Mouse (Mus musculus) cerebellum, adult 11 months (tissue): ENCODE measurements around the gene Sidt2.

Experiments used
- DNase-seq: peaks from one replicate; pipeline ENCODE4 v3.0.0; 2022

The Sidt2 gene

DNA sequence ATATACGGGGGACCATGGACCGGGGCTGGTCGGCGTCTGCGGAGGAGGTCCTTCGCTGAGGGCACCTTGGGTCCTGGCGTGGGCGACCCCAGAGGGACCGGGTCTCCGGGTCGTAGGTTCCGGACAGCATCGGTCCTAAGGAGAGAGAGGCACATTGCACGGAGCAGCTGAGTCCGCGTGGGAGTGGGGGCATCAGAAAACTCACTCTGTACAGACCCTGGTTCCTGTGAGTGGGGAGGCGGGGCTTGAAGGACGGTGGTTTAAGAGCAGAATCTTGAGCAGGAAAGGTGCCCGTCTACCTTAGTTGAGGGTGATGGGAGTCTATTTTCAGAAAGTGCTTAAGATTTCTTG, 48.0 kb downstream of the Sidt2 start:
- no peak for DNase-seq

DNA sequence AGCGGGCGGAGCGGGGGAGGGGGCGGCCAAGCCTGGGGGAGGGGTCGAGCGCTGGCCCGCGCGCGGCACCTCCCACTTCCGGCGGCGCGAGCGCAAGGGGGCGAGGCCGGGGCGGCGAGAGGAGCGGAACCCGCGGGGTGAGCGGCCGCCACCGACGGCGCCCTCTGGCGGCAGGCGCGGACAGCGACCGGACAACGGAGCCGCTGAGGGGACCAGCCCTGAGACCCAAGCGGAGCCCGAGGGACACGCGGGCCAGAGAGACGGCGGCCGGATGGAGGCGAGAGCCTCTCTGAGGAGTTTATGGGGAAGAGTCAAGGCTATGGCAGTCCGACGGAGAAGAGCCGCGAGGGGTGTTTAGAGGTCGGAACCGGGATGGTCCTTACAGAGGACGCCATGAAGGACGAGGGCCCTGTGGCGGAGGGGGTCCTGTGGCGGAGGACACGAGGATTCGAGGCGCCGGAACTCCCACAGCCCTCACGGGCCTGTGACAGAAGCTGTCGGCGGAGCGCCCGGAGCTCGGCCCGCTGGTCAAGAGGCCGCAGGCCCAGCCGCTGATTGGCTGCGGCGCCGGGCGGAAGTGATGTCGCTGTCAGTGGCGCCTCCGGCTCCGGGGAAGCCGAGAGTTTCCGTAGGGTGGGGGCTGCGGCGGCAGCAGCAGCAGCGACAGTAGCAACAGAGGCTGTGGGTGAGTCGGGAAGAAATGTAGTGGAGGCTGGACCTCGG, 48.5 kb downstream of the Sidt2 start, which contains the start of the genes Pcsk7 and Rnf214:
Gene Pcsk7 (plus strand): TSS at position 143 of the 723 bp plus-strand sequence.
Gene Rnf214 (minus strand): TSS at position 557 of the 723 bp plus-strand sequence.
- peak; percentile 89 for DNase-seq

DNA sequence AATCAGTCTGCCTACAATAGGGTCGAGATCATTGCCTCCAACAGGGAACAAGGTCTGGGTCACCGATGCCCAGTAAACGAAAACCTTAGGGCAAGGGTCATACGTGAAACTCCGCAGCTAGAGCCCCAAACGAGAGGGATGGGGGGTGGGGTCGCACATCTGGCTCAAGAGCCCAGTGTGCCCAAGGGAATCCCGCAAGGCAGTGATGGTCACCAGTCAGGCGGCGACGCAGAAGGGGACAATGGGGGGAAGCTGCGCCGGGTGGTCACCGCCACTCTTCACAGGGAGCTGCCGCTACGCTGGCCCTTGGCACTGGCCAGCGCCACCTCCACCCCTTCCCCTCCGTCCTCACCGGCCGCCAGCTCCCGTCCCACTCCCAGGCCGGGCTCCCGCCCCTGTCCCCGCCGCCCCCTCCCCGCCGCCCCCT, 49.2 kb downstream of the Sidt2 start:
- DNase-seq, result peak; percentile 42

DNA sequence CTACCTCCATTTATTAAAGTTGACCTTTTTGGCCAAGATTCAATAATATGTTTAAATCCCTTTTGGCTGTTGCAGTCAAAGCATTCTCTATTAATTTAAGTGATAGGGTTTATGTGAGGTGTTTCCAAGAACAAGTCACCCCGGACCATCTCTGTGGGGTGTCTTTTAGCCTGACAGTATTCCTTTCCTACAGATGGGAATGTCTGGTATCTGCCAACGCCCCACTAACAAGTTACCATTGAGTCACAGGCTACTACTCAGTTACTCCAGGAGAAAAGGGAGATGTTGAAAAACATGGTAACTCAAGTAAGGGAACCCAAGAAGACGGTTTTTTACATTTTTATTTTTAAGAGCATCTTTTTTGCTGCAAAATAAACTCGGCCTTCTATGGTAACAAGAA, 49.9 kb downstream of the Sidt2 start:
- no peak for DNase-seq

DNA sequence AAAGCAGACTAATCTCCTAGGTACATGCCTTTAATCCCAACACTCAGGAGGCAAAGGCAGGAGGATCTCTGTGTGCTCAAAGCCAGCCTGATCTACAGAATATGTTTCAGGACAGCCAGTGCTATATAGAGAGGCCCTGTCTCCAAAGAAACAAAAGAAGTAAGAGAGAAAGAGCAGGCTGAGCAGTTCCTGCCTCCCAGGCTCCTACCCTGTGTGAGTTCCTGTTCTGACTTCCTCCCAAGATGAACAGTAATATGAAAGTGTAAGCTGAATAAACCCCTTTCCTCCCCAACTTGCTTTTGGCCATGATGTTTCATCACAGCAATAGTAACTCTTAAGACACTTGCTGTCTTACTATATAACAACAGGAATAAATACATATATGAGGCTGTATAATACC, 61.4 kb downstream of the Sidt2 start:
- DNase-seq, result no peak
